Mouse (Mus musculus): ENCODE results near the gene Grn. TPM values are rescaled to one million over a fixed set of nuclear protein-coding genes. Genes with fewer than 3 reads are reported as not detected.

Grn gene
- polyA plus RNA-seq, 1 experiment: 110 TPM

DNA sequence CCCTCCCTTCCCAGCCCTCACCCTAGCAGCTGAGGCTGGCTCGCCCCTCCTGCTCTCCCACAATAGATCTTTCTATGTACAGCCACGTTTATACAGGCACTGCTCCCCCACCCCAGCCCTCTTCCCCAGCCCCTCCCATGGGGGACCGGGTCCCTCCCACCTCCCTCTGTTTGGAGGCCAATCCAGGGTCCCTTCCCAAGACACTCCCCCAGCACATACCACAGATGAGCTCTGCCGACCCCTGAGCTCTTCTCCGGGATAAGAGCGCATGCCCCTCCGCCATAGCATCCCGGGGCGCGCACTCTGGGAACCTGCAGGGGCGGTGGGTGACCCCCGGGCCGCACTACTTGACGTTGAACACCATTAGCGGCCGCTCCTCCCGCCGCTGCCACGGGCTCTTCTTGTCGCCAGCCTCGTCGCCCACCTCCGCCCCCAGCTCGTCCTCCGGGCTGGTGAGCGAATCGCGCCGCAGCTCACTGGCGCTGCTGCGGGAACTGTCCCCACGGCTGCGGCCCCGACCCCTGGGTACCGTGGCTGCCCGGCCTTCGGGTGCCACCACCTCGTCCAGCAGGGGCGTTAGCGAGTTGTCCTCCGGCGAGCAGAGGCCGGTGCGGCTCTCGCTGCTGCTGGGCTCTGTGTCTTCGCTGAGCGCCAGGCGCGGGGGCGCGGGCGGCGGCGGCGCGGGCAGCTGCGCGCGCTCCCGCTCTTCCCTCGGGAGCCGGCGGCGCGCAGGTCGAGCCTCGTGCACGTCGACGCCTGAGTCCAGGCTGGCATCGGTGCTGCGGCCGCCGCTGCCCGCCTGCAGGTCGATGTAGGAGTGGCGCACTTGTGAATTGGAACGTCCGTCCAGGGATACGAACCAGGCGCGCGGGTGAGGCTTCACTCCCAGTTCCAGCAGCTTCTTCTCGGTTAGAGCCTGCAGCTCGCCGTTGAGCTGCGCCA is 7.3 kb downstream of the Grn start:
- WGBS: 13% methylated on average over 87 of the region's 87 CpGs
- DNase-seq (ENCODE audit: low read depth, low spot score): no peak

GRCm38 (mm10) chr11:102438212-102439092 is 8.3 kb downstream of the Grn start:
- WGBS: 17% methylated on average over 77 of the region's 77 CpGs
- DNase-seq (ENCODE audit: low read depth, low spot score): no peak

DNA sequence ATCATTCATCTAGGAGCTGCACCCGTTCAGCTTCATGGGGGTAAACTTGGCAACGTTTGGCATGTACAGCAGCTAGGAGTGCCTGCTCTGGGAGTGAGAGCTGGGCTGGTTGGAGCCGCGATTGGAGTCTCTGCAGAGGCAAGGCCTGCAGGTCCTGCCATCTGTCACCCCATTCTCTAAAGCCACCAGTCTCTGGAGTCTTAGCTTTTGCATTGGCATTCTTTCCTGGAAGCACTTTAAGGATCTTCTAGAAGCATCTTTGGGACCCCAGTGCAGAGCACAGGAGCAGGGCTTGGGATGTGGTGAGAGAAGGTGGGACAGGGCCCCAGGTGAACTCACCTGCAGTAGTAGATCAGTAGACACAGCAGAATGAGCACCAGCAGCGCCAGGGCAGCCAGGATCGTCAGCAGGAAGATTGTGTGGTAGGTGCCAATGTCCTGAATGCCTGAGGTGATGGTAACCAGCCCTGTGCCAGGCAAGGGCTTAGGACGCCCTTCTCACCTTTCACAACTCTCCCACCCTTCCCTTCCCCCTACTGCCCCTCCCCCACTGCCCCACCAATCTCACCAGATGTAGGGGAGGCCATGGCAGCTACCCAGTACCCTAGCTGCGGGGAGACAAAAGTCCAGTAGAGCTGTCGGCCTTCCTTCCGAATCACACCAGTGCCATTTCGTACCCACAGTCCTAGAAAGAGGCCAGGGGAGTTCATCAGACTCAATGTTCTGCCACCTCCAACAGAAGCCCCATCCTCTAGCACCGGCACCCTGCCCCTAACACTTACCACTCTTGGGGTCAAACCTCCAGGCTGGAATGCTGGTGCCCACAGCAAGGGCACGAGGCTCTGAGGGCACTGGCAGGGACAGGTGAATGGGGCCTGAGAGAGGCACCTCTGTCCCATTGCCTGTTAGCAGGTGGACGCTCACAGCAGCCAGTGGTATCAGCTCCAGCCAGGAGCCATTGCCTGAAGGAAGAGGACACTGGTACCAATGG is 9.3 kb downstream of the Grn start:
- 84% methylated on average over 14 of the region's 14 CpGs for WGBS

DNA sequence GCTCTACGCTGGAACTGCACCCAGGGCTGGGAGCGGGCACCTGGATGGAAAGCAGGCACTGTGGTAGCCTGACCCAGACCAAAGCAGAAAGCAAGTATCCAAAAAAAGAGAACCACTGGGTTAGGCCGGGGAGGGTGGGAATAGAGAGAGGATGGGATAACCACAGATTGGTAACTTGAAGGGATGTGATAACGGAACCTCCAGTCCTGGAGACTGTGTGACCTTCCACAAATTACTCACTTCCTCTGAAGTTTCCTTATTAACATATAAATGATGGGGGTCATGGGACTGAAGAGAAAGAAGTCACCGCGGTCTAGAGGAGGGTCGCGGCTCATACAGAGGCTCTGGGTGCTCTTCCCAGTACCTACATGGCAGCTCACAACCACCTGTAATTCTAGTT is 10.1 kb downstream of the Grn start:
- WGBS: 87% methylated on average over 8 of the region's 8 CpGs
- no peak for DNase-seq (ENCODE audit: low read depth, low spot score)

More for the DNA sequence above, 9.3 kb downstream of the Grn start:
- DNase-seq (ENCODE audit: low read depth, low spot score): no peak

GRCm38 (mm10) chr11:102441434-102441833 is 11.3 kb downstream of the Grn start:
- 82% methylated on average over 3 of the region's 3 CpGs for WGBS
- no peak for DNase-seq (ENCODE audit: low read depth, low spot score)

DNA sequence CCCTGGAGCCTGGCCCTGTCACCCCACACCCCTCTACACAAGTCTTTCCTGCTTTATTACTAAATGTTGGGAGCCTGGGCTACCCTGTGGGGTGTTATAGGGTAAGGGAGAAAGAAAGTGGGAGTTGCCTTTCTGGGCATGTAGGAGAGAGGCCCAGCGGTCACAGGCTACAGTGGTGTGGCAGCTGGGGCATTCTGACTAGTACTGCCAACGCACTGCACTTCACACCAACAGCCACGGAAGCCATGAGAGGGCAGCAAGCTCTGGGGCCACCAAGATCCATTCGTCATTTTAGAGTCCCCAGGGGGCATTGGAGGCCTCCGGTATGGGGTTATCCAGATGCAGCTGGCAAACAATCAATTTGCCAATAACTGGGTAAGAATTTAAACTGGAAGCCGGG is 12.0 kb downstream of the Grn start:
- DNase-seq (ENCODE audit: low read depth, low spot score): no peak
- 87% methylated on average over 6 of the region's 6 CpGs for WGBS

DNA sequence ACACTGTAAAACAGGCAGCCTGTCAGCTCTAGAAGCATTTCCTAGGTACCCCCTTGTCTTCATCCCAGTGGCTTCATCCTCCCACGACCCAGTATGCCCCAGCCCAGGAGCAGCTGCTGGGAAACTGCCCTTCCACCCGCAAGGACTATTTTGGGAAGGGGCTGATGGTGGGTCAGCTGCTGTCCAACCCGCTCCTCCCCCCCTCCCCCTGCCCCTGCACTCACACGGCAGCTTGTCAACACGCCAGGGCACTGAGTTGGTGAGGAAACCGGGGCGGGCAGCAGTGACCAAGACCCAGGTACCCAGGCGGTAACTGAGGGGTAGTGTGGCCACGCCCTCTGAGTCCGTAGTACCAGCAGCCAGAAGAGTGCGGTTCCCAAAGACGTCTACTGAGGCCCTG is 13.6 kb downstream of the Grn start:
- DNase-seq (ENCODE audit: low read depth, low spot score): no peak
- 73% methylated on average over 12 of the region's 12 CpGs for WGBS

GRCm38 (mm10) chr11:102444321-102444720 is 14.2 kb downstream of the Grn start:
- whole genome bisulfite sequencing: 66% methylated on average over 3 of the region's 3 CpGs
- DNase-seq (ENCODE audit: low read depth, low spot score): no peak

- DNase-seq (ENCODE audit: low read depth, low spot score): no peak
- WGBS: 35% methylated on average over 6 of the region's 6 CpGs
Observed at GRCm38 (mm10) chr11:102444781-102445180, 14.7 kb downstream of the Grn start.

DNA sequence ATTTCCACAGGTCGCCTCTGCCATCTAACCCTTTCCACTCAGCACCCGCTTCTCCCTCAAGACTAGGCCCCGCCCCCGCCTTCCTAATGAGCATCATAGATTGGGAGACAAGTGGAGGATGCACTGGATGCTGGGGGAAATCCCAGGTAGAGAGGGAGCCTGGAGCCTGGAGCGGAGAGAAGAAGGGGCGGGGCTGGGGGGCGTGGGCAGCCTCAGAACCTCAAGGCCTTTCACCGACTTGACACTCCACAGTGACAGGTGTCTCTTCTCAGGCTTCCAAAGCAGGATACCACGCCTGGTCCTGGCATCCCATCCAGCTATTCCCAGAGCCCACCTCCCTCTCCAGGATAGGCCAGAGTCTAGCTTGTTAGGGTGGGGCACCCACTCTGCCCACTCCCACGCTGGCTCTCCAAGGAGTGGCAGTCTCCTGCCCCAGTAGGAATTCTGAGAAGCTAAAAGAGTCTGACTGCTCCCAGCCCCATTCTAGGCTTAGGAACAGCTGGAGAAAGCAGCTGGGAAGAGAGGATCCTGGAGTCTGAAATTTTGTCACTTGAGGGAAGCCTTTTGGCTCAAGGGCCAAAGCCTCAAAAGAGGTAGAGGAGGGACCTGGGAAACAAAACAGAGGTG is 15.3 kb downstream of the Grn start:
- DNase-seq (ENCODE audit: low read depth, low spot score): no peak
- 23% methylated on average over 10 of the region's 10 CpGs for WGBS

DNA sequence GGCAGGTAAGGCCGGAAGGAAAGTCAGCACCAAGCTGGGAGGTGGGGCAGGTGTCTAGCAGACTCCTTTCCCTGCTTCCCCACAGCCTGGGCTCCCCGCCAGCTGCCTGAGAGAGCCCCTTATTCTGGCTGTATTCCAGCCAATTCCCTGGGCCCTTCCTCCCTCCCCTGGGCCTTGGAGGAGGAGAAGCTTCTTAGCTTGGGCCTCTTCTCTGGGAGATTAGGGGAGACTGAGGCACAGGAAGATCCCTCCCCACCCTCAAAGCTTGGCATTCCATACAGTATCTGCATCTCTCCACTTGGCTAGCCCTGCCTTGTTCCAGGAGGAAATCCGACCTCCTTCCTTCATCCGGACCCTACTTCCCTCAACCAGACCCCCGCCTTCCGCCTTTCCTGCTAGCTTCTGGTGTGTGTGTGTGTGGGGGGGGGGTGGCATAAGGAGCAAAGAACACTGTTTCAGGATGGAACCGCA is 15.8 kb downstream of the Grn start:
- no peak for DNase-seq (ENCODE audit: low read depth, low spot score)
- 28% methylated on average over 7 of the region's 7 CpGs for WGBS

GRCm38 (mm10) chr11:102446581-102447461 is 16.7 kb downstream of the Grn start:
- no peak for DNase-seq (ENCODE audit: low read depth, low spot score)
- 1% methylated on average over 49 of the region's 49 CpGs for WGBS

DNA sequence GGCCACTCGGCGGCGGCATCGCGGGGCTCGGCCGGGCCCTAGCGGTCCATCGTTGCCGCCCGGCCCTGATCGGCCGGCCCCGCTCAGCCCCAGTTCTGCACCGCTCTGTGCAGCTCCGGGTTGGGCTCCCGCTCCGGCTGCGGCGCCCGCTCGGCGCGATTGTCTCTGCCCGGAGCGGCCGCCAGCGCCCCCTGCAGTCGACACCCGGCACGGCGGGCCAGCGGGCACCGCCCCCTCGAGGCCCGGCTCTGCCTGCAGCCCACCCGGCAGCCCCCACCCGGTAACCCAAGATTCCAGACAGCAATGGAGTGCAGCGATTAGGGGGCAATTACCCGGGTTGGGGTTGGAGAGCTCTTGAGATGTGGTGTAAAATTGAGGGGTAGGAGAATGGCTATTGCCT is 17.4 kb downstream of the Grn start, which contains the start of gene Fam171a2:
TSS of gene Fam171a2 (minus strand) at position 186 of the 400 bp plus-strand sequence.
- DNase-seq (ENCODE audit: low read depth, low spot score): no peak
- under 1% methylated on average over 40 of the region's 40 CpGs for WGBS

GRCm38 (mm10) chr11:102448327-102448726 is 18.2 kb downstream of the Grn start:
- DNase-seq (ENCODE audit: low read depth, low spot score): no peak
- 24% methylated on average over 8 of the region's 8 CpGs for WGBS

GRCm38 (mm10) chr11:102449043-102450008 is 19.2 kb downstream of the Grn start:
- WGBS: 39% methylated on average over 17 of the region's 17 CpGs
- no peak for DNase-seq (ENCODE audit: low read depth, low spot score)

GRCm38 (mm10) chr11:102453131-102453530 is 23.0 kb downstream of the Grn start:
- 43% methylated on average over 10 of the region's 10 CpGs for WGBS
- DNase-seq (ENCODE audit: low read depth, low spot score): no peak

All from large intestine, adult 2 months (tissue).